Mouse (Mus musculus) left cerebral cortex, adult 11 months (tissue): ENCODE data around the gene Gm3127.
"Not testable (repeated sequence)": the region's sequence is repeated elsewhere in the genome, so short reads cannot be mapped to it uniquely, and the experiment has no call there.

Experiments used
- DNase-seq: peaks from one replicate; pipeline ENCODE4 v3.0.0; 2022; ENCODE audit warnings: low spot score

The Gm3127 gene

GRCm38 (mm10) chr14:4164730-4165129 lies at the start of gene Gm3127:
Gene Gm3127 (plus strand): TSS chr14:4165030.
- DNase-seq: not testable (repeated sequence)

GRCm38 (mm10) chr14:4141646-4142045 lies 23.2 kb upstream of the Gm3127 start:
- DNase-seq: not testable (repeated sequence)

GRCm38 (mm10) chr14:4182030-4182429 lies 17.2 kb downstream of the Gm3127 start:
- DNase-seq: not testable (repeated sequence)

DNA sequence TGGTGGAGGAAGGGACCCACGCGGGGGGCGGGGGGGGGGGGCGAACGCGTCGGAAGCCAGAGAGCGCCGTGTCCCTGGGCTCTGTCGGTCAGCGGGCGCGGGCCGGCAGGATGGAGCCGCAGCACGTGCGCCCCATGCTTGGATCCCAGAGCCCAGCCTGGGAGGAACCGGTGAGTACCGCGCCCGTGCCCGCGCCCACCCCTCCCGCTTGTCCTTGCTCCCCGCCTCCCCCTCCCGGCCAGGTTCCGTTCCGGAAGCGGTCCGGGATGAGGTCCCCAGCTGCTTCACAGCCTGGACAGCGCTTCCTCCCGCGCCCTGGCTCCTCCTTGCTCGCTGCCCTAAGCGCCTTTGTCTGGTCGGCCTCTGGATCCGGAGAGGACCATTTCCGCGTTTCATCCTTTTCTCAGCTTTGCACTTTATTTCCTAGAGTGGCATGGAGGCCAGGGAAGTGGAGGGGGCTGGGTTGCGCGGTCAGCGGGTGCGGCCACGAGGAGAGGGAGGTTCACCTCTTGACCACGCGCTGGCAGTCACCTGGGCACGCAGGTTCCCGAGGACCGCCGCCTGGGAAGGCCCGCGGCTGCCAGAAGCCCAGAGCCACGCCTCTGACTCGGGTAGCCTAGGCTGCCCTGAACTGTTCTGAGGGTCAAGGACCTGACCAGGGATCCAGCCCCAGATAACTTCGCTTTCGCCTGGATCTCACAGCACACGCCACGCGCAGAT lies 17.8 kb downstream of the Gm3127 start, which contains the start of gene Gm2974:
Gene Gm2974 (plus strand): TSS at position 86 of the 720 bp plus-strand sequence.
- DNase-seq: not testable (repeated sequence)

- DNase-seq: not testable (repeated sequence)
Observed at GRCm38 (mm10) chr14:4183375-4183774, 18.5 kb downstream of the Gm3127 start.
